8 mouse cellular contexts compared by ENCODE assay signal in the genomic region with DNA sequence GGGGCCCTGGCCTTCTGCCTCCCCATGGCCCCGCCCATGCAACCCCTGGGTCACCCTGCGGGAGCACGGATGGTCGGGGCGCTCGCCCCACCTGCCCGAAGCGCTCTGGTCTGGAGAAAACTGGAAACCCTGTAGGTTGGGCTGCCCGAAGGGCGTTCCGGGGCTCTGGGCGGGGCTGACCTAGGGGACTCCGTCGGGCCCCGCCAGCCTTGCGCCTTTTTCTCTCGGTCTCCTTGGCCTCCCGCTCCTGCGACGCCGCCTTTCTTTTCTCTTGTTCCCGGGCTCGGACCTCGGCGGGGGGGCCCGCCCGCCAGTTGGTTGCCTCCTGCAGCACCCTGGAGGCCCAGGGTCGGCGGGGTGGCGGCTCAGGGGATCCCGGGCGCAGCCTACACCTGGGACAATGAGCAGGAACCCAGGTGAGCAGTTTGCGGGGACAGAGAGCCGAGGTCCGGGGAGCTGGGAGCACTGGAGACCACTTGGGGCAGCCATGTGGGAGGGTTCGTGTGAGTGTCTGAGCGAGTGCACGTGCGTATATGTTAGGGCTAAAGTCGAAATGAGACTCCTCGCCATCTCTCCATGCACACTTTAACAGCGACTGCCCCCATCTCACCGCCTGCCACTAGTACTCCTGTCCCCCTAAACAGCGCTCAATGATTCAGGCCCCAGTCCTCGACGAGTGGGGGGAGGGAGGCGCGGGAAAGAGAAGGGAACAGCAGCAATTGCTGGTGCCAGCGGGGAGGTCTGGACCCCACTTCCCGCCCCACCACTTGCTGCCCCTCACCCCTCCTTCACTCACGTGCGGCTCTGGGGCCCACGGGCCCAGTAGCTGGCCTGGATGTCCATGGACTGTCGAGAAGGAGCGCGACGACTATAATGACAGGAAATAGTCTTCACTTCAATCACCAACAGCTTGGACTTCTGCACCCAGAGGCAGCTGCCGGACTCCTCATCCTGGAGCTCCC. TPM values are rescaled to one million over a fixed set of nuclear protein-coding genes. Genes with fewer than 3 reads are reported as not detected.
DNase-seq lines count a peak whose midpoint lies in the region; ATAC-seq lines count a peak whose summit lies in the region.
"Had no signal": no experiment of that assay in that cellular context is flagged by ENCODE, and none has a peak within 500 bp of the region (broad histone marks: within the 10 kb centered on the region; RNA-seq: fewer than 3 reads in every experiment).

No protein-coding gene starts in this region.

- WGBS in embryonic facial prominence, embryonic 12.5 days = under 1% methylated on average over 57 of the region's 58 CpGs
- under 1% methylated on average over 57 of the region's 58 CpGs for WGBS in hindbrain, embryonic 14.5 days
- WGBS in liver, embryonic 13.5 days (ENCODE audit: insufficient replicate concordance) = 1% methylated on average over 57 of the region's 58 CpGs
- WGBS in stomach, embryonic 15.5 days = under 1% methylated on average over 53 of the region's 58 CpGs

- peak overlapping the region; percentile 45 for H3K4me3 ChIP-seq in embryonic facial prominence, embryonic 12.5 days
- H3K4me3 ChIP-seq in hindbrain, embryonic 14.5 days (replicated peaks; ENCODE audit: low read length) = peak overlapping the region; percentile 44
- peak overlapping the region; percentile 49 for H3K4me3 ChIP-seq in liver, embryonic 13.5 days (replicated peaks)
- peak overlapping the region; percentile 42 for H3K4me3 ChIP-seq in stomach, embryonic 15.5 days (replicated peaks)
- H3K4me3 ChIP-seq: myocyte had no signal

- H3K4me1 ChIP-seq in embryonic facial prominence, embryonic 12.5 days = peaks cover 31% of the 10 kb centered on the region
- peaks cover 29% of the 10 kb centered on the region for H3K4me1 ChIP-seq in hindbrain, embryonic 14.5 days (replicated peaks; ENCODE audit: control insufficient read depth, insufficient read depth, low read length)
- peaks cover 49% of the 10 kb centered on the region for H3K4me1 ChIP-seq in liver, embryonic 13.5 days (replicated peaks)
- H3K4me1 ChIP-seq in stomach, embryonic 15.5 days = peaks cover 33% of the 10 kb centered on the region

- peak overlapping the region; percentile 87 for H3K4me2 ChIP-seq in embryonic facial prominence, embryonic 12.5 days (replicated peaks)
- peak overlapping the region; percentile 79 for H3K4me2 ChIP-seq in hindbrain, embryonic 14.5 days (replicated peaks)
- peak overlapping the region; percentile 63 for H3K4me2 ChIP-seq in liver, embryonic 13.5 days
- peak overlapping the region; percentile 80 for H3K4me2 ChIP-seq in stomach, embryonic 15.5 days

- no peak for ATAC-seq in embryonic facial prominence, embryonic 12.5 days (ENCODE audit: insufficient number of reproducible peaks, insufficient read depth, low FRiP score, low TSS enrichment)
- no peak for ATAC-seq in hindbrain, embryonic 14.5 days (ENCODE audit: low FRiP score)
- peak; percentile 46 for ATAC-seq in liver, embryonic 13.5 days (ENCODE audit: low read depth)
- ATAC-seq in stomach, embryonic 15.5 days (ENCODE audit: insufficient read depth, low FRiP score, low read depth) = peak; percentile 15; the same call in 1 of the 2 replicates

- no peak overlapping the region for H3K27ac ChIP-seq in embryonic facial prominence, embryonic 12.5 days
- H3K27ac ChIP-seq in hindbrain, embryonic 14.5 days = no peak overlapping the region
- H3K27ac ChIP-seq in liver, embryonic 13.5 days = no peak overlapping the region
- no peak overlapping the region for H3K27ac ChIP-seq in stomach, embryonic 15.5 days

- peak overlapping the region; percentile 28 for H3K9ac ChIP-seq in embryonic facial prominence, embryonic 12.5 days
- 0 out of 2 replicates have a peak overlapping the region, but pooled peaks have one; percentile 28 for H3K9ac ChIP-seq in hindbrain, embryonic 14.5 days
- H3K9ac ChIP-seq in liver, embryonic 13.5 days = peak overlapping the region; percentile 53
- no peak overlapping the region for H3K9ac ChIP-seq in stomach, embryonic 15.5 days

- no peaks in the 10 kb centered on the region for H3K9me3 ChIP-seq in embryonic facial prominence, embryonic 12.5 days
- H3K9me3 ChIP-seq in hindbrain, embryonic 14.5 days (ENCODE audit: control insufficient read depth, low read length) = no peaks in the 10 kb centered on the region
- H3K9me3 ChIP-seq in liver, embryonic 13.5 days (replicated peaks) = no peaks in the 10 kb centered on the region
- H3K9me3 ChIP-seq in stomach, embryonic 15.5 days = no peaks in the 10 kb centered on the region

- peaks cover 13% of the 10 kb centered on the region for H3K36me3 ChIP-seq in embryonic facial prominence, embryonic 12.5 days
- H3K36me3 ChIP-seq in hindbrain, embryonic 14.5 days (replicated peaks; ENCODE audit: control insufficient read depth, insufficient read depth) = peaks cover 4% of the 10 kb centered on the region; the same call in 1 of the 2 replicates
- peaks cover 15% of the 10 kb centered on the region for H3K36me3 ChIP-seq in liver, embryonic 13.5 days
- no peaks in the 10 kb centered on the region for H3K36me3 ChIP-seq in stomach, embryonic 15.5 days

- H3K27me3 ChIP-seq in embryonic facial prominence, embryonic 12.5 days = peaks cover 86% of the 10 kb centered on the region
- peaks cover 88% of the 10 kb centered on the region for H3K27me3 ChIP-seq in hindbrain, embryonic 14.5 days (ENCODE audit: control insufficient read depth, insufficient read depth, low read length)
- H3K27me3 ChIP-seq in liver, embryonic 13.5 days = peaks cover 85% of the 10 kb centered on the region
- peaks cover 76% of the 10 kb centered on the region for H3K27me3 ChIP-seq in stomach, embryonic 15.5 days (replicated peaks)

- peak; percentile 39 for DNase-seq in retina, postnatal 1 day
- DNase-seq in retina, embryonic 14.5 days (ENCODE audit: low spot score) = no peak
- DNase-seq in hindbrain, embryonic 14.5 days (ENCODE audit: low spot score) = no peak
- DNase-seq in liver, embryonic 13.5 days = peak; percentile 41
- no peak for DNase-seq in cerebellum, adult 18-20 months

RNA-seq across cellular contexts. Expression of a gene that starts 2.2 kb away (rescaled TPM):
- polyA plus RNA-seq in embryonic facial prominence, embryonic 12.5 days (2016; fragmentation: Nextera tagmentation; extraction: Ambion mirVana) = 0.04 TPM in 1 of 2 replicates, not detected in the other
- 0.59 and 0.64 TPM in 2 replicates for polyA plus RNA-seq in hindbrain, embryonic 14.5 days (2014; fragmentation: Nextera tagmentation; extraction: Ambion mirVana)
- not detected in 2 replicates for polyA plus RNA-seq in liver, embryonic 13.5 days (2015; fragmentation: Nextera tagmentation; extraction: Ambion mirVana)
- not detected in 2 replicates for polyA plus RNA-seq in stomach, embryonic 15.5 days (2015; fragmentation: Nextera tagmentation; extraction: Ambion mirVana)

RNA-seq across cellular contexts. Expression of a gene that starts 17.4 kb away (rescaled TPM):
- 0.13 and 0.38 TPM in 2 replicates for polyA plus RNA-seq in embryonic facial prominence, embryonic 12.5 days (2016; fragmentation: Nextera tagmentation; extraction: Ambion mirVana)
- 1.9 and 2.1 TPM in 2 replicates for polyA plus RNA-seq in hindbrain, embryonic 14.5 days (2014; fragmentation: Nextera tagmentation; extraction: Ambion mirVana)
- polyA plus RNA-seq in liver, embryonic 13.5 days (2015; fragmentation: Nextera tagmentation; extraction: Ambion mirVana) = not detected in 2 replicates
- not detected in 2 replicates for polyA plus RNA-seq in stomach, embryonic 15.5 days (2015; fragmentation: Nextera tagmentation; extraction: Ambion mirVana)

RNA-seq across cellular contexts. Expression of a gene that starts 24.2 kb away (rescaled TPM):
- 85.9 and 87.1 TPM in 2 replicates for polyA plus RNA-seq in embryonic facial prominence, embryonic 12.5 days (2016; fragmentation: Nextera tagmentation; extraction: Ambion mirVana)
- 59.0 and 65.3 TPM in 2 replicates for polyA plus RNA-seq in hindbrain, embryonic 14.5 days (2014; fragmentation: Nextera tagmentation; extraction: Ambion mirVana)
- polyA plus RNA-seq in liver, embryonic 13.5 days (2015; fragmentation: Nextera tagmentation; extraction: Ambion mirVana) = 116 and 117 TPM in 2 replicates
- 82.4 and 85.6 TPM in 2 replicates for polyA plus RNA-seq in stomach, embryonic 15.5 days (2015; fragmentation: Nextera tagmentation; extraction: Ambion mirVana)

RNA-seq across cellular contexts. Expression of a gene that starts 29.1 kb away (rescaled TPM):
- 1.5 and 1.7 TPM in 2 replicates for polyA plus RNA-seq in embryonic facial prominence, embryonic 12.5 days (2016; fragmentation: Nextera tagmentation; extraction: Ambion mirVana)
- polyA plus RNA-seq in hindbrain, embryonic 14.5 days (2014; fragmentation: Nextera tagmentation; extraction: Ambion mirVana) = not detected in 2 replicates
- not detected in 2 replicates for polyA plus RNA-seq in liver, embryonic 13.5 days (2015; fragmentation: Nextera tagmentation; extraction: Ambion mirVana)
- 0.08 TPM in 1 of 2 replicates, not detected in the other for polyA plus RNA-seq in stomach, embryonic 15.5 days (2015; fragmentation: Nextera tagmentation; extraction: Ambion mirVana)

RNA-seq across cellular contexts. Expression of a gene that starts 44.1 kb away (rescaled TPM):
- 51.2 and 52.1 TPM in 2 replicates for polyA plus RNA-seq in embryonic facial prominence, embryonic 12.5 days (2016; fragmentation: Nextera tagmentation; extraction: Ambion mirVana)
- polyA plus RNA-seq in hindbrain, embryonic 14.5 days (2014; fragmentation: Nextera tagmentation; extraction: Ambion mirVana) = 77.2 and 84.7 TPM in 2 replicates
- 11.9 and 13.8 TPM in 2 replicates for polyA plus RNA-seq in liver, embryonic 13.5 days (2015; fragmentation: Nextera tagmentation; extraction: Ambion mirVana)
- 41.6 and 45.2 TPM in 2 replicates for polyA plus RNA-seq in stomach, embryonic 15.5 days (2015; fragmentation: Nextera tagmentation; extraction: Ambion mirVana)

Comparison
In these comparisons a context has a peak if more than half of its experiments do, and no peak if none do; other contexts are left out.
1. DNase-seq: peak in retina, postnatal 1 day (single experiment) and liver, embryonic 13.5 days (single experiment); none in retina, embryonic 14.5 days (single experiment), hindbrain, embryonic 14.5 days (single experiment) and cerebellum, adult 18-20 months (0 of 2).
2. ATAC-seq: peak in liver, embryonic 13.5 days (single experiment) and stomach, embryonic 15.5 days (single experiment); none in embryonic facial prominence, embryonic 12.5 days (single experiment) and hindbrain, embryonic 14.5 days (single experiment).
3. Peak in every context shown above with its lines, with median percentiles within 50 percentile points of each other: H3K4me2 ChIP-seq and H3K4me3 ChIP-seq.